Comparison of ENCODE assay signal across 27 mouse cellular contexts in genomic region chr19:24536920-24537319, GRCm38 (mm10). TPM values are rescaled to one million over a fixed set of nuclear protein-coding genes. Genes with fewer than 3 reads are reported as not detected.
A peak's percentile ranks its signal among the peaks of the same experiment; 100 is the strongest.
DNase-seq lines count a peak whose midpoint lies in the region; ATAC-seq lines count a peak whose summit lies in the region.
"Had no signal": no experiment of that assay in that cellular context is flagged by ENCODE, and none has a peak within 500 bp of the region (broad histone marks: within the 10 kb centered on the region; RNA-seq: fewer than 3 reads in every experiment).

No protein-coding gene starts in this region.

- no peak overlapping the region for H3K4me3 ChIP-seq in heart, embryonic 10.5 days
- H3K4me3 ChIP-seq in liver, embryonic 15.5 days (replicated peaks), result no peak overlapping the region
- H3K4me3 ChIP-seq: forebrain, embryonic 15.5 days; heart, adult 2 months; kidney, embryonic 15.5 days; left cerebral cortex, adult 2 months; lung, embryonic 15.5 days; stomach, embryonic 15.5 days had no signal

- no peaks in the 10 kb centered on the region for H3K27me3 ChIP-seq in heart, embryonic 10.5 days (ENCODE audit: insufficient read depth, poor library complexity, severe bottlenecking)
- no peaks in the 10 kb centered on the region for H3K27me3 ChIP-seq in liver, embryonic 15.5 days
- H3K27me3 ChIP-seq: forebrain, embryonic 15.5 days; kidney, embryonic 15.5 days; lung, embryonic 15.5 days; stomach, embryonic 15.5 days had no signal

- peaks cover 30% of the 10 kb centered on the region for H3K4me1 ChIP-seq in heart, embryonic 10.5 days
- peaks cover 74% of the 10 kb centered on the region for H3K4me1 ChIP-seq in liver, embryonic 15.5 days (replicated peaks)
- H3K4me1 ChIP-seq: forebrain, embryonic 15.5 days; kidney, embryonic 15.5 days; lung, embryonic 15.5 days; stomach, embryonic 15.5 days had no signal

- H3K36me3 ChIP-seq in heart, embryonic 10.5 days, result no peaks in the 10 kb centered on the region
- H3K36me3 ChIP-seq in liver, embryonic 15.5 days (replicated peaks), result no peaks in the 10 kb centered on the region
- H3K36me3 ChIP-seq: forebrain, embryonic 15.5 days; kidney, embryonic 15.5 days; lung, embryonic 15.5 days; stomach, embryonic 15.5 days had no signal

- no peak for ATAC-seq in liver, embryonic 15.5 days (ENCODE audit: insufficient read depth)
- ATAC-seq: activated CD4-positive, CD25-positive, alpha-beta regulatory T cell, adult 4 months; forebrain, embryonic 15.5 days; hindbrain, embryonic 16.5 days had no signal

- H3K27ac ChIP-seq in heart, embryonic 10.5 days, result no peak overlapping the region; the same call in 1 of the 2 replicates
- H3K27ac ChIP-seq in liver, embryonic 15.5 days (replicated peaks), result peak overlapping the region; percentile 93
- H3K27ac ChIP-seq: forebrain, embryonic 15.5 days; heart, adult 2 months; kidney, embryonic 15.5 days; left cerebral cortex, adult 2 months; lung, embryonic 15.5 days; macrophage; stomach, embryonic 15.5 days had no signal

- H3K9ac ChIP-seq in liver, embryonic 15.5 days, result no peak overlapping the region
- H3K9ac ChIP-seq: forebrain, embryonic 15.5 days; kidney, embryonic 15.5 days; lung, embryonic 15.5 days; stomach, embryonic 15.5 days had no signal

- 93% methylated on average over 5 of the region's 5 CpGs for WGBS in heart, embryonic 10.5 days
- 80% methylated on average over 5 of the region's 5 CpGs for WGBS in liver, embryonic 15.5 days (ENCODE audit: insufficient replicate concordance)

- H3K9me3 ChIP-seq in heart, embryonic 10.5 days, result no peaks in the 10 kb centered on the region
- no peaks in the 10 kb centered on the region for H3K9me3 ChIP-seq in liver, embryonic 15.5 days (replicated peaks)
- H3K9me3 ChIP-seq: forebrain, embryonic 15.5 days; kidney, embryonic 15.5 days; lung, embryonic 15.5 days; stomach, embryonic 15.5 days had no signal

- H3K4me2 ChIP-seq in liver, embryonic 15.5 days, result no peak overlapping the region
- H3K4me2 ChIP-seq: forebrain, embryonic 15.5 days; kidney, embryonic 15.5 days; lung, embryonic 15.5 days; stomach, embryonic 15.5 days had no signal

- intact Hi-C loops in left cerebral cortex, postnatal 25 days (cut with DNase I), result no loop called here

- DNase-seq in heart, embryonic 10.5 days (ENCODE audit: low spot score), result peak; percentile 17
- DNase-seq in heart, adult 8-10 months (ENCODE audit: low spot score), result no peak
- DNase-seq in 416B (ENCODE audit: low read depth) (peak; percentile 29), adipocyte (ENCODE audit: low spot score) (peak; percentile 53)
- DNase-seq in retina, postnatal 1 day, result no peak
- no peak for DNase-seq in left cerebral cortex, postnatal 25 days (ENCODE audit: low spot score in 2 of 2)
- DNase-seq: adrenal gland, adult 8-10 months; B cell, adult 2 months; cerebellum, adult 11-12 months; cerebellum, postnatal 14 days; gastrocnemius, postnatal 25 days; heart, adult 2 months; kidney, adult 18-20 months; kidney, postnatal 25 days; left cerebral cortex, postnatal 4 days; midbrain, embryonic 14.5 days; right cerebral cortex, postnatal 25 days; thymus, postnatal 25 days had no signal

RNA-seq across cellular contexts. Expression of gene Pip5k1b, which starts 18.8 kb away (rescaled TPM):
- 6.3 and 7.7 TPM in 2 replicates for polyA plus RNA-seq in heart, embryonic 10.5 days (2016; fragmentation: Nextera tagmentation; extraction: Ambion mirVana)
- total RNA-seq in heart, adult 8-10 months (2022), result 10 to 100 TPM; 20.2 to 23.1 (median 21.5) TPM
- polyA plus RNA-seq in liver, embryonic 15.5 days (2015; fragmentation: Nextera tagmentation; extraction: Ambion mirVana), result 8.5 and 9.5 TPM in 2 replicates
- 10 to 100 TPM; 27.5 to 30.1 TPM for total RNA-seq in left cerebral cortex, postnatal 25 days (2021)

RNA-seq across cellular contexts. Expression of gene Fam122a, which starts 59.8 kb away (rescaled TPM):
- polyA plus RNA-seq in heart, embryonic 10.5 days (2016; fragmentation: Nextera tagmentation; extraction: Ambion mirVana), result 44.5 and 50.9 TPM in 2 replicates
- total RNA-seq in heart, adult 8-10 months (2022), result 10 to 100 TPM; 23.5 to 26.9 (median 26.6) TPM
- 24.9 and 25.7 TPM in 2 replicates for polyA plus RNA-seq in liver, embryonic 15.5 days (2015; fragmentation: Nextera tagmentation; extraction: Ambion mirVana)
- total RNA-seq in left cerebral cortex, postnatal 25 days (2021), result 10 to 100 TPM; 28.2 to 30.9 TPM

Comparison
In these comparisons a context has a peak if more than half of its experiments do, and no peak if none do; other contexts are left out.
1. DNase-seq: peak in heart, embryonic 10.5 days (single experiment), 416B (single experiment) and adipocyte (single experiment); none in heart, adult 8-10 months (single experiment), retina, postnatal 1 day (single experiment) and left cerebral cortex, postnatal 25 days (0 of 2).